Mouse (Mus musculus): ENCODE results near the gene Zfp219.

Zfp219 gene

GRCm38 (mm10) chr14:52018248-52019050, 2.1 kb downstream of the Zfp219 start:
- DNase-seq (ENCODE audit: low spot score), result no peak

DNA sequence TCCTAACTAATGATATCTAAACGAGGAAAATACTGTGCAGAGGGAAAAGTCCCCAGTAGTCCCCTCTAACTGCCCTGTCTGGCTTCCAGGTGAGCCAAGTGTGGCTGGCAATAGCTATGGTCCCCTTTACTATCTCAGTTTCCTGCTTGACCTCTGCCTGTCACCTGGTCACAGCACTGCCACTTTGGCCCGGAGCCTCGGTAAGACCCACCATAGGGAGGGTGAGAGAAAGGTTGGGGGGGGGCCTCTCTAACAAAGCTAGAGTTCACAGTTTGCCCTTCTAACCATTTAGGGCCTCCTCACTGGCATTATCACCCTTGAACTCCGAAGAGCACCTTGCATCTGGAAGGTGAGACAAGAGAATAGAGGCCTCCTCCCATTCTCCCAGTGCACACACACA, 2.9 kb downstream of the Zfp219 start:
- no peak for DNase-seq (ENCODE audit: low spot score)

- DNase-seq (ENCODE audit: low spot score), result no peak
These were observed 3.7 kb downstream of the Zfp219 start for GRCm38 (mm10) chr14:52016625-52017405.

- no peak for DNase-seq (ENCODE audit: low spot score)
These were observed 5.0 kb downstream of the Zfp219 start, which contains the start of gene Tmem253 for GRCm38 (mm10) chr14:52015445-52016100. Tmem253 (plus strand) TSS chr14:52015658.

DNA sequence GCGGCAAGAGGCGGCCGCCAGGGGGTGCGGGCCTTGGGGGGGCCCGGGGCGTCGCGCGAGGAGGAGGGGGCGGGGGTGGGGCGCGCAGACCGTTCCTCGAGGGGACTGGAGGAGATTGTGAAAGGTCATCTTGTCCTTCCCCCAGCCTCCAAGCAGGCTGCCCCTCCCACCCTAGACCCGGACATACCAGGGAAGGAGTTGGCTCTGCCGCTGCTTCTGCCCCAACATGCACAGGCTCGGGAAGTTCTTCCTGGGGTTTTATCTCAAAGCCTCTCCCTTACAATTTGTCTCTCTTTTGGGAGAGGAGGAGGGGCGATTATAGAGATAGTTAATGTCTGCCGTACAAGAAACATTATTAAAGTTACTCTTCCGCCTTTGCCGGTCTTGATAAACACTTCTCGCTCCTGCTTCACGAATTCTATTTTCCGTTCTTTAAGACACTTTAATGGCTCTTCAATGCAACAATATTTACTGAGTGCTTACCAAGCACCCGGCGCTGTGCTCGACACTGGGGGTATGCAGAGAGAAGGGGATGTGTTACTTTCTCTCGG, 5.7 kb downstream of the Zfp219 start:
- no peak for DNase-seq (ENCODE audit: low spot score)

DNA sequence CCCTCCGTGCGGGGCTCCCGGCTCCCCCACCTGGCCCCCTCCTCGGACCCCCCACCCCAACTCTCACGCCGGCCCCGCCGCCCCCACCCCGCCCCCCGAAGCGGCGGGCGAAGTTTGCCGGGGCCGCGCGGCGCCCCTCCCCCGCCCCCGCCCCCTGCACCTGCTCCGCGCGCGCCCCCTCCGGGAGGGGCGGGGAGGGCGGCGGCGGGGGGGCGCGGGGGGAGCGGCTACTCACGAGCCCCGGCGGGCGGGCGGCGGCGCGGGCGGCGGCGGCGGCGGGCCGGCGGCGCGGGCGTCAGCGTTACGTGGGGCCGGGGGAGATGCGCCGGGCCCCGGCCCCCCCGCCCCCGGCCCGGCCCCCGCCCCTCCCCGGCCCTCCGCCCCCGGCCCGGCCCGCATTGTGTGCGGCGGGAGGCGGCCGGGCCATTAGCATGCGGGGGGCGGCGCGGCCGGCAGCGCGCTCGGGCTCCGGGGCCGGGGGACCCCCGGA, 6.2 kb downstream of the Zfp219 start:
- no peak for DNase-seq (ENCODE audit: low spot score)

DNA sequence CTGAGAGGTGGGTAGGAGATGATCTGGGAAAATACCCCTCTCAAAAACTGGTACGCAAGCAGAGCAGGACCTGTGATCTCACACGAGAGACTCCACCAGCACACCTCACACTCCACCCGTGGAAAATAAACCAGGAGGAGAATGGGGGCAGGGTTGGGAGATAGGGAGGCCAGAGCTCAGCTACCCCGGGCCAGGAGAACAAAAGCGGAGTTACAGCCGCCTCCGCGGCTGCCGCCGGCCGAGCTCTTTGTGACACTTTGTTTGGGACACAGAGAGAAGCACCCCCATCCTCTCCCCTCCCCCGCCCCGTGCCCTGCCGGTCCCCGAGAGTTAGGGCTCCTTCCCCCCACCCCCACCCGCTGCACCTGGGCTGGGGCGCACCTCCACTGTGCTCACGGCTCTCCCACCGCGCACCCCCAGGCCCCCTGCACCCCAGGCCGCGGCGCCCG, 6.7 kb downstream of the Zfp219 start:
- no peak for DNase-seq (ENCODE audit: low spot score)

DNA sequence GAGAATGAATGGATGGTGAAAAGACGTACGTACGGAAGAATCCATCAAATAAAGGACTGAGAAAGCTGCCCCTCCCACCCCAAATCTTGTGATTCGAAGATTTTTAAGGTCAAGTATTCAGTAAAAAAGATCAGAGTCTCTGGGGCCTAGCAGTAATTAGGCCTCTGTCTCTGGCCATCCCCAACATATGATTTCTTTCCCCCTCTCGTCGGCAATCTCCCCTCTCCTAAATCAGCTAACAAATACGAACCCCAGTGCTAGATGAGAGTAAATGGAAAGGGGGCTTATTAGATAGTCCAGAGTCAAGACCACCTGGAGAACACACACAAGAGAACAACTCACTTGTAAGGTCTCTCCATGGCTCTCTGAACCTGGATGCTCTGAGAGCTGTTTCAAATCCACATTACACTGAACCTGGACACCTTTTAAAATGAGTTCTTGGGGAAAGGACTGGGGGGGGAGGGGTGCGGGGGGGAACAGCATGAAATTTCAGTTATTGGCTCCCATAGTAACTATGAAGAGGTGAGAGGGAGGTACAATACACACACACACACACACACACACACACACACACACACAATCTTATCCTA, 7.4 kb downstream of the Zfp219 start:
- no peak for DNase-seq (ENCODE audit: low spot score)

DNA sequence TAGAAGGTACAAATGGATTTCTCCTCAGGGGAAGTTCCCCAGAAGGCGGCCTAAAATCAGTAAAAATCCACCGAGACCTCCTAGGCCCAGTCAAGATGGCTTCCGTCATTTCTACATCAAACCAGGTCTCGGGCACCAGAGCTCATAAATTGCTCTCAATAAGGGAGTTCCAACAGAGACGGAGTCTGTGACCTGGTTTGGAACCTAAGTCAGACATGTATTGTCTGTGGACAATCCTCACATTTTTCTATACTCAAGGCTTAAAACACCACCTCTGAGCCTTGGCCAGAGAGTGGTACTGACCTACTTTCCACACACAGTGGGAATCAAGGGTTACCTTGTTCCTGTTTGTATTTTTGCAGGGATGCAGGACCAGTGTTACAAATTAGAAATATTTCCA, 8.0 kb downstream of the Zfp219 start:
- no peak for DNase-seq (ENCODE audit: low spot score)

DNA sequence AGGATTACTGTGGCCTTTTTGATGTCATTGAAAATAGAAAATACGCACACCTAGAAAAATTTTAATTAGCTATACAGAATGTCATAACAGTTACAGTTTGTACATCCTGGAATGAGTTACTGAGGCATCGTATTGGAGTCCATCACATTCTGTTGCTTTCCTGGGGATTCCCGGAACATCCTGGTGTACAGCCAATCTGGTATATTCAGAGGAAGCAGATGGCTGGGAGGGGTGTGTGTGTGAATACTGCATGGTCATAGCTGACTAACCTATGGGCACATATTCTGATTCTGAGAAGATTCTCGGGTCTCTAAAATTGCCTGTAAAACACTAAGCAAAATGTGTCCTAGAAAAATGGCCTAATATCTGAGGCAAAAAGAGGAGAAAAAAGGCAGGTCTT, 8.4 kb downstream of the Zfp219 start:
- no peak for DNase-seq (ENCODE audit: low spot score)

DNA sequence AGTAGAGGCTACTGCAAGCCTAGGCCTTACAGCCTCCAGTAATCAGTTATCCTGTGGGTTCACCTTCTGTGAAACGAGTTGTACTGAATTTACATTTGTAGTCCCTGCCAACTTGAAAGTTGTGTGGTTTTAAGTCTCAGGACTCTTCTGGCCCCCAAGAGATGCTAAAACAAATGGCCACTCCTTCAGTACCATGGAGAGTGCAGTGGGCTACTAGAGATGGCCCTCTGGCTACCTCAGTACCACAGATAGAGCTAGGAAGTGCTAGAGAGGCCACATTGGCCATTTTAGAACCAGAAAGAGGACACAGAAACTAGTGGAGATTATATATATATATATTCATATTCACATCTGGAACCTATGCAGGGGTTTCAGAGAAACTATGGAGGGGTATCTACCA, 8.8 kb downstream of the Zfp219 start:
- no peak for DNase-seq (ENCODE audit: low spot score)

- no peak for DNase-seq (ENCODE audit: low spot score)
These were observed 10.0 kb downstream of the Zfp219 start for GRCm38 (mm10) chr14:52010446-52011111.

DNA sequence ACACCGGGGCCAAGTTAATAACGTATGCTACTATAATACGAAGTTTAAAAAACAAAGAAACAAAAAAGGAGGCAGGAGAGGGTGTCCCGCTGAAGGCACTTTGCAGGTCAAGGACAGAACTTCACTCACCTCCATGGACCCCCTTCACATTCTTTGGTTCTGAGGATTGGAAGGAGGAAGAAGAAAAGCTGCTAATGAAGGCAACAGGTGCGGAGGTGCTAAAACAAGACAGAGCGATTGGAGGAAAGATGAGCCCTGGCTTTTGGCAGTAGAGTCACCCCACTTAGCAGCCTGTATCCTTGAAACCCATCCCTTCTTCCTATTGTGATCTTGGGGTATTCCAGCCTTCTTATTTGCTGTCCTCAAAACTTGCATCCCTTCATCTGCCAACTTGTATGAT, 10.7 kb downstream of the Zfp219 start:
- DNase-seq (ENCODE audit: low spot score), result no peak

- DNase-seq (ENCODE audit: low spot score), result no peak
These were observed 11.2 kb downstream of the Zfp219 start for GRCm38 (mm10) chr14:52009361-52009760.

DNA sequence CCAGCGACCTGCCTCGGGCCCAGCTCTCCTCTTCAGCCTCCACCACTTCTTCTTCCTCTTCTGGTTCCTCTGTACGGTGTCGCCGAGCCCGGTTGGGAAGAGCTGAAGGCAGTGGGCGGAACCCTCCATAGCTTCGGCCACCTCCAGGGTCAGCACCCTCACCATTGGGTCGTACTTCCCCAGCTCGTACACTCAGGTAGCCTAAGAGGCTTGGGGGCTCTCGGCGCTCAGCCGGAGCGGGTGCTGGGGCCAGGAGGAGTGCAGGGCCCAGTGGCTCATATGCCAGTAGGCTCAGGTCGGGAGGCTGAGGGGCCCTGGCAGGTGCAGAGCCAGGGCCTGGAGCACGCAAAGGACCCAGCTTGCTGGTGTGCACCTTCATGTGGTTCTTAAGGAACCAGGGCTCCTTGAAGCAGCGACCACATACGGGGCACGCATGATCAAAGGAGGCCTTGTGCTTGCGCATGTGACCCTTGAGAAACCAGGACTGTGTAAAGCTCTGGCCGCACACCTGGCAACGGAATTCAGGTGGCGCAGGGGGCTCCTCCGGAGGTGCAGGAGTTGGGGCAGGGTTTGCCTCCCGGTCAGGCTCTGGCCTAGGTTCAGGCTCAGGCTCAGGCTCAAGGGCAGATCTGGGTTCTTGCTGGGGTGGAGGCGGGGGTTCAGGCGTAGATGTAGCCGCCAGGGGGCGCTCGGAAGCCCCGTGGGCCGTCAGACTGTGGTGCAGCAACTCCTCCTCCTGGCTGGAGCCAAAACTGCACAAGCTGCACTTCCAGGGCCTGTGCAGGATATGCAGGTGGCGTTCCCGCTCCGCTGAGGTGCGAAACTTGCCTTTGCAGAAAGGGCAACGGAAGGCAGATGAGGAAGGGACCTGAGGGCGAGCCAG, 12.0 kb downstream of the Zfp219 start:
- peak; percentile 89 for DNase-seq (ENCODE audit: low spot score)

DNA sequence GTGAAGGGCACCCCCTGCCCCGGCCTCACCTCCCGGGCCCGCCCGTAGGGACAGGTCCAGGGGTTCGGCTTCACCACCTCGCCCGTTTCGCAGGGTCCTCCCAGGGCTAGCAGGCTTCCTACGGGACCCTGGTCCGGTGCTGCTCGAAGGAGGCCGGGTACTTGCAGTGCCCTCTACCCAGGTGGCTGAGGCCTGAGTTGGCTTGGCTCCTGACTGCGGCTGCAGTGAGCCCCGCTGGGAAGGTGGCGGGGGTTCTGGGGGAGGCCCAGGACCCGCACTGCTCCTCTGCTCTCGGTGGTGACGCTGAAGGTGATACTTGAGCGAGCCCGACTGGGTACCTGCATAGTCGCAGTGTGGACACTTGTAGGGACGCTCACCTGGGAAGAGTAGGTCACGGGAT, 13.8 kb downstream of the Zfp219 start:
- DNase-seq (ENCODE audit: low spot score), result no peak

GRCm38 (mm10) chr14:52006241-52006640, 14.3 kb downstream of the Zfp219 start:
- no peak for DNase-seq (ENCODE audit: low spot score)

- DNase-seq (ENCODE audit: low spot score), result no peak
These were observed 14.9 kb downstream of the Zfp219 start for GRCm38 (mm10) chr14:52005616-52006015.

GRCm38 (mm10) chr14:52005141-52005540, 15.4 kb downstream of the Zfp219 start:
- DNase-seq (ENCODE audit: low spot score), result no peak

GRCm38 (mm10) chr14:52003981-52004495, 16.5 kb downstream of the Zfp219 start:
- DNase-seq (ENCODE audit: low spot score), result no peak
